Mouse (Mus musculus) right cerebral cortex, postnatal 14 days (tissue): ENCODE measurements around the gene Ddx4.

Experiments used
- DNase-seq: peaks from one replicate; pipeline ENCODE4 v3.0.0; 2022

The Ddx4 gene

DNA sequence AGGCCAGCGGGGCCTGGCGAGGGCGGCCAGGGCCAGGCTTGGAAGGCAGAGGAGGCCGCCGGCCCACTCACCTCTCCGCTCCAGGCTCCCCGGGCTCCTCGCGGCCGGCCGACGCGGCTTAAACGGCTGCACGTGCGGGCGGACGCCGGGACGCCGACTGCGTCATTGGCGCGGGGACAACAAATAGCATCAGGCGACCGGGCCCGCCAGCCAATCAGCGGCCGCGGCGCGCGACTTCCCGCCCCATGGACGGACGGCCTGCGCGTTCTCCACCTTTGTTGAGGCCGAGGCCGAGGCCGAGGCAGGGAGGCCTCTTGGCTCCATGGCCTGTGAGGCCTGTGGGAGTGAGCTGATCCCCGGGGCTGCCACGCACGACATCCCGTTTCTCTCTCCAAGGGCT lies at the start of gene Ddx4:
TSS of gene Ddx4 (minus strand) at position 271 of the 400 bp plus-strand sequence.
- DNase-seq = no peak

DNA sequence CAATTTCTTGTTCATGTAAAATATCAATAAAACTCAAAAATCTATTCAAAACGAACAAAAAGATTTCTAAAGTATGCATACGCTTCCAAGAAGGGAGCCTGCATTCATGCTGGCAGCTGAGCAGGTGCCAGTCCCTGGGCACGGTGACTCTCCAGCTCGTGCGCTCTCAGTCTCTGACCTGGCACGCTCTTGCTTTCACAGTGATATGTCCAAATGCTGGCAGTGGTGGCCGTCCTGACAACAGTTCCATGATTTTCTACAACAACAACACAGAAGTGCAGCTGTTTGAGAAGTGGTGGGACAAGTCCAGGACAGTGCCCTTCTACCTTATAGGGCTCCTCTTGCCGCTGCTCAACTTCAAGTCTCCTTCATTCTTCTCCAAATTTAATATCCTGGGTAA lies 49.0 kb upstream of the Ddx4 start:
- DNase-seq = no peak

- no peak for DNase-seq
These were observed 43.4 kb upstream of the Ddx4 start for GRCm38 (mm10) chr13:112695526-112696240.

- DNase-seq = no peak
These were observed 40.7 kb upstream of the Ddx4 start for GRCm38 (mm10) chr13:112692870-112693553.

GRCm38 (mm10) chr13:112686155-112686554 lies 33.9 kb upstream of the Ddx4 start:
- no peak for DNase-seq

DNA sequence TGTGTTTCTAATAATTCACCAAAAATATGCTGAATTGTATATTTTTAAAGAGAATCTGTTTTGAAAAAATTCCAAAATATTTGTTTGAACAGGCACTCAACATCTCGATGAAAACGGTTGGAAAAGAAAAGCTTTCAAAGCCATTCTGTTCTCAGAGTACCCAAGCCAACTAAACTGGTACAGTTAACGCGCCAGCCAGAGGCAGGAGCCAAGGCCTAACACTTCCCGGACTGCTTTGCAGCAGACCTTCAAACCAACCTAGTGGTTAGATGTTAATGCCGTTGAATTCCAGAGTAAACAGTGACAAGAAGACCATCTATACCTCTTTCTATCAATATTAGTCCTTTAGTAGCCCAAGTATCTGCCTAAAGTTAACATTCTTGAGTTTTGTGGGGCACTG lies 31.7 kb upstream of the Ddx4 start:
- no peak for DNase-seq

DNA sequence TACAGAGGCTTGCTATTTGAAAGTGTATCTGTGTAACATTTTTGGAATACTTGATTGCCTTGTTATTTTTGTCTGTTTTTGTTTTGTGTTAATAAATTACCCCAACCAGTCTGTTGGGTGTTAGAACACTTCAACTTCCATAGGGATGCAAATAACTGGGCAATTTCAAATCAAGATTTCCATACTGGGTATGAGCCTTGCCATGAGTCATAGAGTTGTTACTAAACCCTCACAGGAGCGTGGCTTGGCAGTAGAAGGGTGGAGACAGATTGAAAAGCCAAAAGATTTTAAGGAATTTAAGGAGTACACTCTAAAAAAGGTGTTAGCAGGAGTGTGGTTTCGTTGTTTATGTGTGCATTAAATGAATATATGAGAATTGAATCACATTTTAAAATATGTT lies 31.0 kb upstream of the Ddx4 start:
- DNase-seq = no peak

GRCm38 (mm10) chr13:112678154-112678553 lies 25.9 kb upstream of the Ddx4 start:
- DNase-seq = no peak

GRCm38 (mm10) chr13:112673899-112674447 lies 21.7 kb upstream of the Ddx4 start:
- peak; percentile 22 for DNase-seq

- DNase-seq = no peak
These were observed 20.5 kb upstream of the Ddx4 start for GRCm38 (mm10) chr13:112672797-112673196.

GRCm38 (mm10) chr13:112671708-112672107 lies 19.4 kb upstream of the Ddx4 start:
- DNase-seq = no peak

DNA sequence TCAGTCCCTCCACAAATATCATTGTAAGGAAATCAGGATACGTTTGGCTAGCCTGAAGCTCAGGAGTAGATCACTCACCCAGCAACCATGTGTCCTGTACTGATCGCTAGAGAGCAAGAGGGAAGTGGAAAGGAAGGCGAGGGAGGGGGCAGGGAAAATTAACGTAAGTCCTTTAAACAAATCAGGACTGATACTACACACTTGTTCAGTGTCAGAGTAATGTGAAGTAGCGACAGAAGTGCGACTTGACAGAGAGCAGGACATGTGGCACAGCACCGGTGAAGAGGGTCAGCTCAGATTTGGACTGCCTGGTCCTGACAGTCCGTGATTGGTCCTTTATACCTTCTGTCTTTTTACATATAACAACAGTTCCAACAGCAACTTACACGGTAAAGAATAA lies 14.9 kb upstream of the Ddx4 start:
- DNase-seq = no peak

DNA sequence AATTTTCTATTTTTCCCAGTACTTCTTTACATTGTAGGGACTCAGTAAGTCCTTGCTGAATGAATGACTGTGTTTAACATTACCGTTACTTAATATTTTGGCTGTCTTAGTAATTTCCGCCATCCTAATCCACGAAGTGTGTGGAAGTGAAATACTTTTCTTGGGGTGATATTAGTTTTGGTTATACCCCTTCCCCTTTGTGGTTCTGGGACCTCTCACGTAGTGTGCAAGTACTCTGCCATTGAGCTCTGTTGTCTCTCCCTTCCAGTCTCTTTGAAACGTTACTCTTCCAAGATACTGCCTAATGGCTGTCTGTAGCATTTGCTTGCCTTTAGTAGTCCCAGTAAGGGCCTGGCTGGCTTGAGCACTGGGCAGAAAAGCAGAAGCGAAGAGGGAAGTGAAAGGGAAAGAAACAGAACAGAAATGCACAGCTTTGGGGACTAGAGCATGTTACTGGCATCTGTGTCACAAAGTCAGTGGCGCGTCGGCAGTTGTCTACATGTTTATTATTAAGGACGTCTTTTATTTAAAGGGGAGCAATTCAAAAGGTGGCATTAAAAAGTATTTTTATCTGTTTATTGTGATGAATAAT lies 14.3 kb upstream of the Ddx4 start:
- no peak for DNase-seq

- no peak for DNase-seq
These were observed 9.4 kb upstream of the Ddx4 start for GRCm38 (mm10) chr13:112661687-112662086.

DNA sequence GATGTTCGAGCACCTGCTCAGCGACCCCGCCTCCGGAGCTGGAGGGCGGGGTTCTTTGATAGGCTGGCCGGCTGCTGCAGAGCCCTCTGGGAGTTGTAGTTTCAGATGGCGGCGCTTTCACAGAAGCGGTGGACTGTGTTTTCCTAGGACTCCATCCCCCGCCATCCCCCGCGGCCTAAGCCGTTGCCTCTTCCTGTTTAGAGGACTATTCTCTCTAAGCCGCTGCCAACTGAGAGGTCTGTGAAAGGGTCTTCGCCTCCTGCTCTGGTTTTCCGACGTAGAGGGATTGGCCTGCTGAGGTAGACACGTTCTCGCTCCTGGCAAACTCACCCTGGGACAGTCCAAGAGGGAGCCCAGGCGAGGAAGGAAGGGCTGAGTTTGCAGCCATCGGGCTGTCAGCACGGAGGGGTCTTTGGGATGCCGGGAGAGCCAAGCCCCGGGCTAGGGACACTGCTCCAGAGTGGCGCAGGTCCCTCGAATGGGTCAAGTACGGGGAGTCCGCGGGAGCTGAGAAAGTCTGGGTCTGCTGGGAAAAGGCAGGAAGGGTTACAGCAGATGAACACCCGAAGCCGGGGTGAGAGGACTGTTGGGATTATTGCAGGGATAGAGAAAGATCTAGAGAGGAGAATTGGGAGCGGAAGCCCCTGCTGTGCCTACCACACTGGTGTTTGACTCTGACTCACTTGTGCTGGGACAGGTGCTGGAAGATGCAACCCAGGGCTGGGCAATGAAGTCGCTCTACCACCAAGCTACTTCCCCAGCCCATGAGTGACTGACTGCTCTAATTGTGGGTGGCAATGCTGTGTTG lies 8.5 kb upstream of the Ddx4 start, which contains the start of gene Slc38a9:
TSS of gene Slc38a9 (plus strand) at position 178 of the 808 bp plus-strand sequence.
- DNase-seq = peak; percentile 92

- DNase-seq = no peak
These were observed 7.8 kb upstream of the Ddx4 start for GRCm38 (mm10) chr13:112659986-112660573.

DNA sequence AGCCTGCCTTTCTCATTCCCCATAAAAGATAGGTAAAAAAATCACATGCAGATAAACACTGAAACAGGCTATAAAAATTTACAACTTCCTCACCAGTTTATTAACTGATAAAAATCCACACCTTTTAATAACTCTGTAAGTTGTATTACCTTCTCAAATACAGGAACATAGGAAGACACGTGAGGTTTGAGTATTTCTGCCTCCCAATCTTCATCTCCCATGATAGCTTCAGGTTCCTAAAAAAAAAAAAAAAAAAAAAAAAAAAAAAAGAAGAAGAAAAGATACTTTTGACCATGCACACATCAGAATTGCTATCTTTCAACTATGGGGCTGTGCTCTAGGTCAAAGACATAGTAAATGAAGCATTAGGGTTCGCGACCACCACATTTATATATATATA lies 1.1 kb downstream of the Ddx4 start:
- DNase-seq = no peak

- DNase-seq = no peak
These were observed 6.6 kb downstream of the Ddx4 start for GRCm38 (mm10) chr13:112645529-112646186.

DNA sequence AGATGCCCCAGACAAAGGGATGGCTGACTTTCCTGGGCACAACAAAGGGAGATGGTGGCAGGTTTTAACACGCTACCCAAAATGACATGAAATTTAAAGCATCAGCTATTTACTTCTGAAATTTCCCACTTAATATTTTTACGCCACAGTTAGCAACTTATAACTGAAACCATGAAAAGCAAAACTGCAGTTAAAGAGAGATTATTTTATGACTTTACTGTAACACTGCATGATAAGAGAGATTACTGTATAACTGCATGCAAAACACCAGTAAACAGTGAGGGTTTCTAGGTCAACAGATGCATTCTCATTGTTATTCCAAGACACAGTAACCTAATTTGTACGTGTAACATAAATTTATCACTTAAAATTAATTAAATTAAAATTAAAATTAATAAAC lies 7.3 kb downstream of the Ddx4 start:
- DNase-seq = no peak

GRCm38 (mm10) chr13:112642897-112643296 lies 9.4 kb downstream of the Ddx4 start:
- DNase-seq = no peak

- no peak for DNase-seq
These were observed 13.2 kb downstream of the Ddx4 start for GRCm38 (mm10) chr13:112639111-112639510.

DNA sequence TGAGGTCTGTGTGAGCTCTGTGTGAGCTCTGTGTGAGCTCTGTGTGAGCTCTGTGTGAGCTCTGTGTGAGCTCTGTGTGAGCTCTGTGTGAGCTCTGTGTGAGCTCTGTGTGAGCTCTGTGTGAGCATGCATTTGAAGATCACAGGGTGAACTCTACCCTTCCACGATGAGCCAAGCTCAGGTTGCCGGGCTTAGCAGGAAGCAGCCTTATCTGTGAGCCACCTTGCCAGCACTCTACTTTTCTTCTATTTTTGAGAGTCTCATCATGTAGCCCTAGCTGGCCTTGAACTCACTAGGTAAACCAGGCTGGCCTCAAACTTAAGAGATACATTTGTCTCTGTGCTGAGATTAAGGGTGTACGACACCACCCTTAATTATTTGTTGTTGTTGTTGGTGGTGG lies 15.8 kb downstream of the Ddx4 start:
- no peak for DNase-seq
